Mouse (Mus musculus) thymus, adult 2 months (tissue): ENCODE data around the gene Rrad.

Experiments used
- CTCF ChIP-seq: fragments of 200-500 bp; IDR thresholded peaks from 2 replicates; pipeline ENCODE4 v1.5.1; 2012; ENCODE audit warnings: mild to moderate bottlenecking, control low read depth, low read length, moderate library complexity, borderline replicate concordance; ENCODE audit not compliant: control insufficient read depth, poor library complexity, insufficient read depth; ENCODE audit errors: extremely low read depth
- POLR2A ChIP-seq: fragments of 200-500 bp; IDR thresholded peaks from 2 replicates; pipeline ENCODE4 v1.6.1; 2012; ENCODE audit warnings: mild to moderate bottlenecking, low read length, control low read depth, moderate library complexity; ENCODE audit not compliant: control insufficient read depth, poor library complexity, insufficient read depth; ENCODE audit errors: extremely low read depth

DNA sequence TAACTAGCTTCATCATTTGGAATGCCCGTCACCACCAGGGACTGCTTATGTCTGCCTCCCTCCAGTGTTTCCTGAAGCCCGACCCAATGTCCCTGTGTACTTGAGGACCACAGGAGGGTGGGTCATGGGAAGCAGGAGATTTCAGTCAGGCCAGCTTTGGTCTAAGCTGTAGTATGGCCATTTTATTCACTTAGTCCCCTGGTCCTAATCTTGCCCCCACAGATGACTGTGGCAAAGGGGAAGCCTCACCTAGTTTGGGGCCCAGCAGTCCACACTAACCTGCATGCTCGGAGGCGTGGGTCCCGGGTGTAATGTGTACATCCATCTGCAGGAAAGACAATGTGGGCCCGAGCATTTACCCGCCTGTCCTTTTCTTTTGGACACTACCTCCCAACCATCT lies 9.1 kb upstream of the Rrad start:
- TF ChIP-seq POLR2A (no peak), CTCF (no peak)
